Mouse (Mus musculus) cerebellum, adult 9-10 months (tissue): ENCODE data around the gene Ptprs.
A peak's percentile ranks its signal among the peaks of the same experiment; 100 is the strongest.

Source experiments
- DNase-seq: peaks from one replicate; pipeline ENCODE4 v3.0.0; 2022

Ptprs gene

GRCm38 (mm10) chr17:56418304-56418703, 58.0 kb downstream of the Ptprs start:
- no peak for DNase-seq

GRCm38 (mm10) chr17:56414785-56415184, 61.5 kb downstream of the Ptprs start:
- no peak for DNase-seq

GRCm38 (mm10) chr17:56413113-56413512, 63.2 kb downstream of the Ptprs start:
- DNase-seq: peak; percentile 85

- DNase-seq: no peak
Observed at GRCm38 (mm10) chr17:56411437-56411836, 64.8 kb downstream of the Ptprs start.

GRCm38 (mm10) chr17:56409759-56410158, 66.5 kb downstream of the Ptprs start:
- no peak for DNase-seq

GRCm38 (mm10) chr17:56408965-56409625, 67.2 kb downstream of the Ptprs start:
- no peak for DNase-seq

GRCm38 (mm10) chr17:56407379-56407778, 68.9 kb downstream of the Ptprs start:
- no peak for DNase-seq

- no peak for DNase-seq
Observed at GRCm38 (mm10) chr17:56406878-56407277, 69.4 kb downstream of the Ptprs start.

GRCm38 (mm10) chr17:56405856-56406840, 70.1 kb downstream of the Ptprs start:
- no peak for DNase-seq

GRCm38 (mm10) chr17:56405341-56405740, 70.9 kb downstream of the Ptprs start:
- no peak for DNase-seq

- DNase-seq: peak; percentile 86
Observed at GRCm38 (mm10) chr17:56401051-56401521, 75.2 kb downstream of the Ptprs start.

GRCm38 (mm10) chr17:56400221-56400620, 76.1 kb downstream of the Ptprs start:
- DNase-seq: no peak

GRCm38 (mm10) chr17:56396051-56396450, 80.2 kb downstream of the Ptprs start:
- no peak for DNase-seq

- no peak for DNase-seq
Observed at GRCm38 (mm10) chr17:56393889-56394288, 82.4 kb downstream of the Ptprs start.

- DNase-seq: no peak
Observed at GRCm38 (mm10) chr17:56393238-56393637, 83.0 kb downstream of the Ptprs start.

- peak; percentile 80 for DNase-seq
Observed at GRCm38 (mm10) chr17:56387612-56388011, 88.7 kb downstream of the Ptprs start.

- DNase-seq: no peak
Observed at GRCm38 (mm10) chr17:56384903-56385302, 91.4 kb downstream of the Ptprs start.

GRCm38 (mm10) chr17:56382997-56383396, 93.3 kb downstream of the Ptprs start:
- DNase-seq: no peak

- no peak for DNase-seq
Observed at GRCm38 (mm10) chr17:56381183-56381582, 95.1 kb downstream of the Ptprs start.

- peak; percentile 84 for DNase-seq
Observed at GRCm38 (mm10) chr17:56380286-56380685, 96.0 kb downstream of the Ptprs start.

- peak; percentile 68 for DNase-seq
Observed at GRCm38 (mm10) chr17:56379281-56379834, 96.9 kb downstream of the Ptprs start.

- no peak for DNase-seq
Observed at GRCm38 (mm10) chr17:56374851-56375250, 101.4 kb downstream of the Ptprs start.
